Mouse (Mus musculus): Measurements from ENCODE around the gene Col26a1. TPM values are rescaled to one million over a fixed set of nuclear protein-coding genes. Genes with fewer than 3 reads are reported as not detected.

Col26a1 gene
- polyA plus RNA-seq (2012; rRNA removed): 45.7 and 106 TPM in 2 replicates

GRCm38 (mm10) chr5:136882788-136883439 lies at the start of gene Col26a1:
Gene Col26a1 (minus strand): TSS chr5:136883209.

GRCm38 (mm10) chr5:136907991-136908857 lies 25.2 kb upstream of the Col26a1 start, which contains the start of gene Ift22:
Gene Ift22 (plus strand): TSS chr5:136908150.

GRCm38 (mm10) chr5:136692784-136693183 lies 190.2 kb downstream of the Col26a1 start, which contains the start of gene Myl10:
Gene Myl10 (plus strand): TSS chr5:136693146.

Other genes starting within 250 kb of the Col26a1 start
- not detected in 2 replicates for gene Myl10, start 190.1 kb downstream of the Col26a1 start, polyA plus RNA-seq (2012; rRNA removed)
- 53.9 and 61.0 TPM in 2 replicates for gene Ift22, start 24.9 kb upstream of the Col26a1 start, polyA plus RNA-seq (2012; rRNA removed)
- 367 and 368 TPM in 2 replicates for gene Fis1, start 70.1 kb upstream of the Col26a1 start, polyA plus RNA-seq (2012; rRNA removed)
- gene Cldn15, start 83.4 kb upstream of the Col26a1 start, polyA plus RNA-seq (2012; rRNA removed): 0.60 and 0.66 TPM in 2 replicates
- 87.0 and 99.5 TPM in 2 replicates for gene Plod3, start 103.8 kb upstream of the Col26a1 start, polyA plus RNA-seq (2012; rRNA removed)
- 102 TPM in 2 replicates for gene Znhit1, start 104.8 kb upstream of the Col26a1 start, polyA plus RNA-seq (2012; rRNA removed)
- gene Vgf, start 143.2 kb upstream of the Col26a1 start, polyA plus RNA-seq (2012; rRNA removed): 5.2 and 6.8 TPM in 2 replicates
- 178 and 202 TPM in 2 replicates for gene Ap1s1, start 162.9 kb upstream of the Col26a1 start, polyA plus RNA-seq (2012; rRNA removed)
- 2.2 and 3.3 TPM in 2 replicates for gene Serpine1, start 189.1 kb upstream of the Col26a1 start, polyA plus RNA-seq (2012; rRNA removed)
- 1.8 TPM in 2 replicates for gene Trim56, start 233.0 kb upstream of the Col26a1 start, polyA plus RNA-seq (2012; rRNA removed)